Mouse (Mus musculus) heart, postnatal 0 days (tissue): Measurements from ENCODE around the gene Miga1.

Experiments used
- CTCF ChIP-seq: IDR thresholded peaks from 2 replicates; pipeline ENCODE4 v1.5.1; 2016; ENCODE audit warnings: antibody characterized with exemption, control low read depth, low read depth
- EP300 ChIP-seq: IDR thresholded peaks from 2 replicates; pipeline ENCODE4 v1.6.1; 2016; ENCODE audit warnings: antibody characterized with exemption, low read depth

DNA sequence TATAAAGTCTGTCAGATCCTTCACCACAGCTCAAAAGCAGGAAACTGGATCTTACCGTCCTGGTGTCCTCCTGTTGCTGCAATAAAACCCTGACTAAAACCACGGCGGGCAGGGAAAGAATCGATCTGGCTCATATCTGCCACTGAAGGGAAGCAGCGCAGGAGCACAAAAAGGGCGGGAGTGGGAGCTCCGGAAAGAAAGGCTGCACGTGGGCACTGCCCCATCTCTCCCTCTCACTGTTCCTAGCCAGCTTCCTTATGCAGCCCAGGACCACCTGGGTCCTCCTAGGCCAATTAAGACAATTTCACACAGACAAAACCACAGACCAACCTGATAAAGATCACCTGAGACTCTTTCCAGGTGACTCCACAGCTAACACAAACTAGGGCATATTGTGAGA is 78.8 kb downstream of the Miga1 start:
- TF ChIP-seq CTCF (no peak), EP300 (no peak)
